In the genomic region with DNA sequence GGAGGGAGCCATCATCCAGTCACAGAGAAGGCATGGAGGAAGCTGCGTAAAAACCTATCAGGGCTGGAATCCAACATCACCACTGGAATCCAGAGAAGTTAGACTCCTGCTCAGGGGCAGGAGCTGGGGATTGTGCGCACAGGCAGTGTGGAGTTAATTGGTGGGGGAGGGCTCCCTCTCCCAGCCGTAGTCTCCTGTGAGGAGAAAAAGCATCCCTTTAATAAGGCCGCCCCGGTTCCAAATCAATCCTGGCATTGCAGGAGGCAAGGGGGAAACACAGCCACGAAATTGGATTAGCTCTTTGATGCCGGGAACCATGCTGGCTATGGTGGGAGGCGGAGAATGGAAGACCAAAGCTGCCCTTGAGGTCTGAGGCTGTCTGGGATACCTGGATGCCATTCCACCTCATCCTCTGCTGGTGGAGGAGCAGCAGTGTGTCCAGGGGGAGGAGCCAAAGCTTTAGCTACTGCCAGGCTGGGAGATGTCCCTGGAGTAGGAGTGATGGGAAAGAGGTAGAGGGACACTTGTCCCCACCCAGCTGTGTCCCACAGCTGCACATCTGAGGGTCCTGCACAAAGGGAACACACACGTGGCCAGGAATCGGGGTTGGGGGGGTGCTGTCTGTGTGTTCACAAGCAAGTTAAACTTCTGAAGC, we compare ENCODE assay signal across 22 mouse cellular contexts. TPM values are rescaled to one million over a fixed set of nuclear protein-coding genes. Genes with fewer than 3 reads are reported as not detected.
DNase-seq lines count a peak whose midpoint lies in the region; ATAC-seq lines count a peak whose summit lies in the region.
"Had no signal": no experiment of that assay in that cellular context is flagged by ENCODE, and none has a peak within 500 bp of the region (broad histone marks: within the 10 kb centered on the region; RNA-seq: fewer than 3 reads in every experiment).

No protein-coding gene starts in this region.

- WGBS in hindbrain, embryonic 13.5 days: 18% methylated on average over 10 of the region's 10 CpGs
- WGBS in hindbrain, embryonic 11.5 days: 22% methylated on average over 10 of the region's 10 CpGs
- 12% methylated on average over 10 of the region's 10 CpGs for WGBS in midbrain, embryonic 10.5 days
- 9% methylated on average over 10 of the region's 10 CpGs for WGBS in midbrain, embryonic 16.5 days

- peak overlapping the region; percentile 64 for H3K27ac ChIP-seq in hindbrain, embryonic 13.5 days
- no peak overlapping the region for H3K27ac ChIP-seq in hindbrain, embryonic 11.5 days (ENCODE audit: low read depth, low read length)
- H3K27ac ChIP-seq in midbrain, embryonic 10.5 days (replicated peaks): peak overlapping the region; percentile 9; the same call in 1 of the 2 replicates
- no peak overlapping the region for H3K27ac ChIP-seq in midbrain, embryonic 16.5 days (ENCODE audit: low read length)
- H3K27ac ChIP-seq: embryonic facial prominence, embryonic 10.5 days; heart, adult 2 months; heart, embryonic 13.5 days; kidney, postnatal 0 days; limb, embryonic 15.5 days; liver, embryonic 14.5 days had no signal

- H3K4me3 ChIP-seq in hindbrain, embryonic 13.5 days: no peak overlapping the region
- H3K4me3 ChIP-seq in hindbrain, embryonic 11.5 days (ENCODE audit: low read depth, low read length): no peak overlapping the region
- peak overlapping the region; percentile 12; the same call in 1 of the 2 replicates for H3K4me3 ChIP-seq in midbrain, embryonic 10.5 days
- no peak overlapping the region for H3K4me3 ChIP-seq in midbrain, embryonic 16.5 days (ENCODE audit: low read depth, low read length)
- H3K4me3 ChIP-seq: embryonic facial prominence, embryonic 10.5 days; heart, adult 2 months; heart, embryonic 13.5 days; limb, embryonic 15.5 days had no signal

- no peak for ATAC-seq in hindbrain, embryonic 13.5 days (ENCODE audit: low FRiP score)
- no peak for ATAC-seq in hindbrain, embryonic 11.5 days (ENCODE audit: low FRiP score)
- peak; percentile 61; the same call in 1 of the 2 replicates for ATAC-seq in midbrain, embryonic 16.5 days

- H3K4me1 ChIP-seq in hindbrain, embryonic 13.5 days (replicated peaks): peaks cover 30% of the 10 kb centered on the region
- H3K4me1 ChIP-seq in hindbrain, embryonic 11.5 days (replicated peaks; ENCODE audit: control insufficient read depth, insufficient read depth, low read length): no peaks in the 10 kb centered on the region; the same call in 1 of the 2 replicates
- H3K4me1 ChIP-seq in midbrain, embryonic 10.5 days: peaks cover 37% of the 10 kb centered on the region
- peaks cover 20% of the 10 kb centered on the region for H3K4me1 ChIP-seq in midbrain, embryonic 16.5 days (ENCODE audit: control insufficient read depth, insufficient read depth, low read length)

- H3K36me3 ChIP-seq in hindbrain, embryonic 13.5 days: no peaks in the 10 kb centered on the region
- H3K36me3 ChIP-seq in hindbrain, embryonic 11.5 days (ENCODE audit: control insufficient read depth, insufficient read depth, low read length): no peaks in the 10 kb centered on the region
- no peaks in the 10 kb centered on the region for H3K36me3 ChIP-seq in midbrain, embryonic 10.5 days
- no peaks in the 10 kb centered on the region for H3K36me3 ChIP-seq in midbrain, embryonic 16.5 days (ENCODE audit: control insufficient read depth, insufficient read depth, low read length)
- H3K36me3 ChIP-seq: embryonic facial prominence, embryonic 10.5 days; heart, embryonic 13.5 days; limb, embryonic 15.5 days had no signal

- H3K4me2 ChIP-seq in hindbrain, embryonic 13.5 days: 0 out of 2 replicates have a peak overlapping the region, but pooled peaks have one; percentile 10
- no peak overlapping the region for H3K4me2 ChIP-seq in hindbrain, embryonic 11.5 days (replicated peaks; ENCODE audit: low read depth, low read length)
- peak overlapping the region; percentile 10; the same call in 1 of the 2 replicates for H3K4me2 ChIP-seq in midbrain, embryonic 16.5 days (ENCODE audit: low read length)
- H3K4me2 ChIP-seq: heart, embryonic 13.5 days; limb, embryonic 15.5 days; lung, embryonic 14.5 days had no signal

- no peaks in the 10 kb centered on the region for H3K9me3 ChIP-seq in hindbrain, embryonic 13.5 days
- no peaks in the 10 kb centered on the region for H3K9me3 ChIP-seq in hindbrain, embryonic 11.5 days (ENCODE audit: control insufficient read depth, low read length)
- no peaks in the 10 kb centered on the region for H3K9me3 ChIP-seq in midbrain, embryonic 10.5 days (replicated peaks)
- no peaks in the 10 kb centered on the region for H3K9me3 ChIP-seq in midbrain, embryonic 16.5 days (replicated peaks; ENCODE audit: control insufficient read depth, low read length, poor library complexity, severe bottlenecking)
- H3K9me3 ChIP-seq: embryonic facial prominence, embryonic 10.5 days; heart, embryonic 13.5 days; limb, embryonic 15.5 days had no signal

- no peak overlapping the region for H3K9ac ChIP-seq in hindbrain, embryonic 13.5 days
- no peak overlapping the region for H3K9ac ChIP-seq in hindbrain, embryonic 11.5 days (ENCODE audit: low read depth, low read length)
- 0 out of 2 replicates have a peak overlapping the region, but pooled peaks have one; percentile 10 for H3K9ac ChIP-seq in midbrain, embryonic 16.5 days (ENCODE audit: low read depth, low read length)
- H3K9ac ChIP-seq: heart, embryonic 13.5 days; limb, embryonic 15.5 days; liver, embryonic 14.5 days; lung, embryonic 14.5 days had no signal

- DNase-seq in cerebellum, adult 9-10 months: peak; percentile 51
- no peak for DNase-seq in cerebellum, adult 11 months
- no peak for DNase-seq in hindbrain, embryonic 11.5 days (ENCODE audit: low spot score)
- DNase-seq in midbrain, embryonic 10.5 days (ENCODE audit: low spot score): peak; percentile 30
- DNase-seq in embryo, embryonic 10 days (ENCODE audit: low spot score): no peak
- DNase-seq in thymus, postnatal 0 days (ENCODE audit: low spot score): no peak
- DNase-seq: adrenal gland, postnatal 10 days; cerebellum, adult 8-10 months; gastrocnemius, postnatal 36 days; heart, adult 2 months; heart, postnatal 14 days; kidney, adult 11 months; left cerebral cortex, postnatal 4 days; lung, embryonic 14.5 days; spleen, adult 18-20 months had no signal

- peaks cover 20% of the 10 kb centered on the region for H3K27me3 ChIP-seq in hindbrain, embryonic 13.5 days
- H3K27me3 ChIP-seq in hindbrain, embryonic 11.5 days (ENCODE audit: control insufficient read depth, insufficient read depth, low read length): peaks cover 1% of the 10 kb centered on the region
- peaks cover 67% of the 10 kb centered on the region for H3K27me3 ChIP-seq in midbrain, embryonic 10.5 days (ENCODE audit: low read depth, poor library complexity, severe bottlenecking)
- H3K27me3 ChIP-seq in midbrain, embryonic 16.5 days (ENCODE audit: control insufficient read depth, insufficient read depth, low read depth, low read length): peaks cover 2% of the 10 kb centered on the region

RNA-seq across cellular contexts. Expression of a gene that starts 7.3 kb away (rescaled TPM):
- 3.8 and 8.2 TPM in 2 replicates for polyA plus RNA-seq in hindbrain, embryonic 13.5 days (2015; fragmentation: Nextera tagmentation; extraction: Ambion mirVana)
- polyA plus RNA-seq in hindbrain, embryonic 11.5 days (2014; fragmentation: Nextera tagmentation; extraction: Ambion mirVana): 3.0 and 4.1 TPM in 2 replicates
- 2.7 TPM in 2 replicates for polyA plus RNA-seq in midbrain, embryonic 10.5 days (2016; fragmentation: Nextera tagmentation; extraction: Ambion mirVana)
- polyA plus RNA-seq in midbrain, embryonic 16.5 days (2015; fragmentation: Nextera tagmentation; extraction: Ambion mirVana): 2.3 and 4.1 TPM in 2 replicates
- 0.03 and 0.14 TPM in 2 replicates for polyA plus RNA-seq in thymus, postnatal 0 days (2015; fragmentation: Nextera tagmentation; extraction: Ambion mirVana)

Comparison
In these comparisons a context has a peak if more than half of its experiments do, and no peak if none do; other contexts are left out.
1. DNase-seq: peak in cerebellum, adult 9-10 months (single experiment) and midbrain, embryonic 10.5 days (single experiment); none in cerebellum, adult 11 months (single experiment), hindbrain, embryonic 11.5 days (single experiment), embryo, embryonic 10 days (single experiment) and thymus, postnatal 0 days (single experiment).
2. H3K27ac ChIP-seq: peak in hindbrain, embryonic 13.5 days (single experiment) and midbrain, embryonic 10.5 days (single experiment); none in hindbrain, embryonic 11.5 days (single experiment) and midbrain, embryonic 16.5 days (single experiment).